ENCODE assay signal across 23 mouse cellular contexts in the genomic region with DNA sequence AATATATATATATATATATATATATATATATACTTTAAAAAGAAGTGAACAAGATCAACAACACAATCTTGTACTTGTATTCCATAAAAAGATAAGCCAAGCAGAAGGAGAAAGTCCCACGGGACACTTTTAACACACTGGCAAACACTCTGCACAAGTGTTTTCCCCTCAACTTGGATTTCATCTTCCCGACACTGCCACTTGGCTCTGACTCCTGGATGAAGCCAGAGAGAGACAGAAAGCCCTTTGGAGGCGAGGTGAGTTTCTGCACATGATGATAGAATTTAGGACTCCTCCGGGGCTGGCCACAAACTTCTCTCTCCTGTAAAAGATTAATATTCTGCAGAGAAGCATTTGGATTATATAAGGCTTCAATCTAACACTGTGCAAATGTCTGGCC. TPM values are rescaled to one million over a fixed set of nuclear protein-coding genes. Genes with fewer than 3 reads are reported as not detected.
DNase-seq lines count a peak whose midpoint lies in the region; TF ChIP-seq lines count a peak whose summit lies in the region.
"Had no signal": no experiment of that assay in that cellular context is flagged by ENCODE, and none has a peak within 500 bp of the region (broad histone marks: within the 10 kb centered on the region; RNA-seq: fewer than 3 reads in every experiment).

No protein-coding gene starts in this region.

- H3K27ac ChIP-seq in gastrocnemius, adult 2 months: peak overlapping the region; percentile 62; the same call in 1 of the 2 replicates
- H3K27ac ChIP-seq: embryonic facial prominence, embryonic 13.5 days; embryonic facial prominence, embryonic 15.5 days; forebrain, embryonic 10.5 days; forebrain, embryonic 12.5 days had no signal

- H3K4me3 ChIP-seq in gastrocnemius, adult 2 months: no peak overlapping the region; the same call in 1 of the 2 replicates
- H3K4me3 ChIP-seq: embryonic facial prominence, embryonic 13.5 days; embryonic facial prominence, embryonic 15.5 days; erythroblast, embryonic 14.5 days; forebrain, embryonic 10.5 days; forebrain, embryonic 12.5 days had no signal

- intact Hi-C loops in gastrocnemius, adult 2 months (cut with DNase I): no loop called here

- peak; percentile 72 for DNase-seq in heart, adult 11 months
- DNase-seq in heart, adult 8-10 months (ENCODE audit: low spot score): no peak
- DNase-seq in NIH3T3 (ENCODE audit: low read depth): peak; percentile 9
- peak; percentile 57 for DNase-seq in gastrocnemius, adult 2 months
- peak; percentile 25 for DNase-seq in gastrocnemius, postnatal 25 days
- no peak for DNase-seq in thymus, postnatal 10 days (ENCODE audit: low spot score in 2 of 2)
- no peak for DNase-seq in left cerebral cortex, adult 18-20 months (ENCODE audit: low spot score in 2 of 2)
- DNase-seq in yolk sac, embryonic 10.5 days (ENCODE audit: low spot score): no peak
- DNase-seq: adrenal gland, adult 8-10 months; adrenal gland, postnatal 14 days; adrenal gland, postnatal 36 days; cerebellum, adult 11 months; cerebellum, adult 18-20 months; cerebellum, adult 8-10 months; cerebellum, adult 9-11 months; cerebellum, postnatal 14 days; cerebellum, postnatal 36 days; embryo, embryonic 11 days had no signal

- no peak for TF ChIP-seq CTCF in gastrocnemius, adult 2 months (IDR thresholded peaks at IDR 0.05)

RNA-seq across cellular contexts. Expression of gene Nmt2, which starts 2.7 kb away (rescaled TPM):
- total RNA-seq in heart, adult 8-10 months (2022): 1 to 10 TPM; 7.2 to 9.2 (median 7.6) TPM
- total RNA-seq in gastrocnemius, adult 2 months (2021): 10 to 100 TPM; 11.0 to 12.9 TPM
- total RNA-seq in gastrocnemius, postnatal 25 days (2021): 1 to 10 TPM; 8.1 to 8.5 TPM
- 100 to 1,000 TPM in 1 of 2 experiments, 10 to 100 TPM in 1; 99.5 to 103 TPM for total RNA-seq in left cerebral cortex, adult 18-20 months (2021)

RNA-seq across cellular contexts. Expression of gene Rpp38, which starts 51.1 kb away (rescaled TPM):
- 1 to 10 TPM; 4.6 to 6.3 (median 5.3) TPM for total RNA-seq in heart, adult 8-10 months (2022)
- 1 to 10 TPM; 6.8 to 7.3 TPM for total RNA-seq in gastrocnemius, adult 2 months (2021)
- total RNA-seq in gastrocnemius, postnatal 25 days (2021): 1 to 10 TPM; 4.6 to 5.3 TPM
- 10 to 100 TPM in 1 of 2 experiments, 1 to 10 TPM in 1; 7.7 to 10.4 TPM for total RNA-seq in left cerebral cortex, adult 18-20 months (2021)

RNA-seq across cellular contexts. Expression of gene Acbd7, which starts 54.7 kb away (rescaled TPM):
- 1 to 10 TPM in 3 of 4 experiments, under 1 TPM in 1; 0.95 to 2.4 (median 1.5) TPM for total RNA-seq in heart, adult 8-10 months (2022)
- total RNA-seq in gastrocnemius, adult 2 months (2021): under 1 TPM in 1 of 2 experiments, not detected in 1; 0.64 TPM
- total RNA-seq in gastrocnemius, postnatal 25 days (2021): under 1 TPM in 1 of 2 experiments, not detected in 1; 0.59 TPM
- 1 to 10 TPM in 1 of 2 experiments, under 1 TPM in 1; 0.96 to 1.3 TPM for total RNA-seq in left cerebral cortex, adult 18-20 months (2021)
- total RNA-seq: adrenal gland, adult 8-10 months; adrenal gland, postnatal 14 days; adrenal gland, postnatal 36 days had no signal

Comparison
In these comparisons a context has a peak if more than half of its experiments do, and no peak if none do; other contexts are left out.
1. DNase-seq: peak in heart, adult 11 months (single experiment), NIH3T3 (single experiment), gastrocnemius, adult 2 months (single experiment) and gastrocnemius, postnatal 25 days (single experiment); none in heart, adult 8-10 months (single experiment), thymus, postnatal 10 days (0 of 2), left cerebral cortex, adult 18-20 months (0 of 2) and yolk sac, embryonic 10.5 days (single experiment).
2. RNA of gene Nmt2, which starts 2.7 kb away (total RNA-seq): 99.5 to 103 TPM in left cerebral cortex, adult 18-20 months; 11.0 to 12.9 TPM in gastrocnemius, adult 2 months, 8.1 to 8.5 TPM in gastrocnemius, postnatal 25 days and 7.2 to 9.2 TPM in heart, adult 8-10 months; every median in the first group is over 4 times any median in the second.